Mouse (Mus musculus) stomach, embryonic 15.5 days (tissue): ENCODE measurements around the gene Scn2b. TPM values are rescaled to one million over a fixed set of nuclear protein-coding genes. Genes with fewer than 3 reads are reported as not detected.

Experiments
- ATAC-seq: fragments of 200-750 bp; cut with Nextera tagmentation; 2 replicates; pipeline ENCODE4 v1.8.0; 2017; ENCODE audit warnings: low read depth, moderate number of reproducible peaks, moderate TSS enrichment; ENCODE audit not compliant: insufficient read depth, low FRiP score
- H3K27ac ChIP-seq: fragments of 300-500 bp; sonication (generic); 2 replicates; pipeline ENCODE4 v1.5.1; 2015; ENCODE audit warnings: mild to moderate bottlenecking, inconsistent platforms
- H3K27me3 ChIP-seq: fragments of 300-500 bp; sonication (generic); replicated peaks from 2 replicates; pipeline ENCODE4 v1.6.1; 2015; ENCODE audit warnings: inconsistent platforms
- H3K36me3 ChIP-seq: fragments of 300-500 bp; sonication (generic); 2 replicates; pipeline ENCODE4 v1.6.1; 2015; ENCODE audit warnings: inconsistent platforms
- H3K4me1 ChIP-seq: fragments of 300-500 bp; sonication (generic); 2 replicates; pipeline ENCODE4 v1.6.1; 2015; ENCODE audit warnings: inconsistent platforms
- H3K4me2 ChIP-seq: fragments of 300-500 bp; sonication (generic); 2 replicates; pipeline ENCODE4 v1.6.1; 2015; ENCODE audit warnings: mild to moderate bottlenecking, inconsistent platforms
- H3K4me3 ChIP-seq: fragments of 300-500 bp; sonication (generic); replicated peaks from 2 replicates; pipeline ENCODE4 v1.5.1; 2015; ENCODE audit warnings: inconsistent platforms
- H3K9ac ChIP-seq: fragments of 300-500 bp; sonication (generic); 2 replicates; pipeline ENCODE4 v1.6.1; 2015; ENCODE audit warnings: inconsistent platforms
- H3K9me3 ChIP-seq: fragments of 300-500 bp; sonication (generic); 2 replicates; pipeline ENCODE4 v1.6.1; 2016; ENCODE audit warnings: inconsistent platforms
- WGBS: fragments of 180-500 bp; shearing (Covaris S2); methylation state at CpG from one replicate; pipeline ENCODE4 v1.1.7; 2015; 5-methylcytosine and 5-hydroxymethylcytosine counted together
- polyA plus RNA-seq: library from polyadenylated mRNA; unstranded; fragments of >200 nt; fragmentation: Nextera tagmentation; extraction: Ambion mirVana; gene quantifications from 2 replicates; pipeline ENCODE4 v1.2.1, GENCODE M21; 2015

The Scn2b gene
- polyA plus RNA-seq, 1 experiment from 2014 or later: 4.2 TPM

DNA sequence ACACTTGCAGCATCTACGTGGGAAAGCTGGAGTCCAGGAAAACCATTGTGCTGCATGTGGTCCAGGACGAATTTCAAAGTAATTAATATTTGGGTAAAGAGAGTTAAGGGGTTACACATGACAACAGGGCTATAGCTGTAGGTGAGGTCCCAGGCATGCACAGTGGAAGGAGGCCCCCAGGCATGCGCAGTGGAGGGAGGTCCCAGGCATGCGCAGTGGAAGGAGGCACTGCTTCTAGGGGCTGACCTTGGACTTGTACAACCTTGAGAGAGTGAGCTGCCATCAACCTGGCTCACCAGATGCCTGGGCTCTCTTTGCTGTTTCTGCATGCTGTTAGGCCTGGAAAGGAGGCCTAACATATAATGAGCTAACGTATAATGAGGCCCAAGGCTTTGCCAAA, 19.7 kb upstream of the Scn2b start:
- H3K4me1 ChIP-seq: no peaks in the 10 kb centered on the region
- H3K36me3 ChIP-seq: no peaks in the 10 kb centered on the region
- H3K4me2 ChIP-seq: no peak overlapping the region
- H3K4me3 ChIP-seq: no peak overlapping the region
- 80% methylated on average over 5 of the region's 5 CpGs for WGBS
- no peaks in the 10 kb centered on the region for H3K9me3 ChIP-seq
- ATAC-seq: no peak
- no peaks in the 10 kb centered on the region for H3K27me3 ChIP-seq
- H3K9ac ChIP-seq: no peak overlapping the region
- no peak overlapping the region for H3K27ac ChIP-seq

DNA sequence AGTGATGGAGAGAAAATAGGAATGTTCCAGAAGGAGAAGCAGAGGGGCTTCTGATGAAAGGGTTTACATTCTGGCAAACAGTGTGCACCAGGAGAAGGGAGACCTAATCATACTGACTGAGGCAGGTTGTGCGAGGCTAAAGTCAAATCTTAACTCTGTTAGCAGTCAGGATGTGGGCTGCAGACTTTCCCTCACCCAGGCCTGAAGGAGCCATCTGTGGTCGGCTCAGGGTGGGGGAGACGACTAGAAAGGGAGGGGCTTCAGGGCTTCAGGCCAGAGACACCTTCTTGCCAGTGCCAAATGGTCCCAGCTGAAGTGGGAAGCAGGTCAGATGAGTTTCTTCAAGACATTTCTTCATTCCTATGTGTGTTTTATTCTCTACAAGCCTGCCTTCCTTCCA, 19.2 kb upstream of the Scn2b start:
- Histone ChIP-seq H3K36me3 (no peaks in the 10 kb centered on the region), H3K4me3 (no peak overlapping the region), H3K27me3 (no peaks in the 10 kb centered on the region), H3K4me1 (no peaks in the 10 kb centered on the region), H3K9me3 (no peaks in the 10 kb centered on the region), H3K4me2 (no peak overlapping the region), H3K9ac (no peak overlapping the region), H3K27ac (no peak overlapping the region)
- 33% methylated on average over 3 of the region's 3 CpGs for WGBS
- no peak for ATAC-seq

DNA sequence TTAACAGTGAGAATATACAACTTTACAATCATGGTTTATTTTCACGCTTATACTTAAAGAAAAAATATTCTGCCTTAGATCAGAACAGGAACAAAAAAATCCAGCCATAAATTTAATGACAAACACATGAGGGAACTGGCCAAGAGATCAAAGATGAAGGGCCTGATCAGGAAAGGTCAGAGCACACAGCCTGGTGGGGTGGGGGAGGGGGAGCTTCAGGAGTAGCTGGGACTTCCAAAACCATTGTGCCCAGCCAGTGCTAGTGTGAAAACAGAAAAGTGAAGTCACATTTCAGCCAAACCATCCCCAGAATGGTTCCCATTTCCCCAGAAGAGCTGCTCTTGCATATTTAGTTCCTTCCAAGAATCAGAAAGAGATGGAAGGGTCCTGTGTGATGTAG, 15.1 kb upstream of the Scn2b start:
- WGBS: 86% methylated on average over 1 of the region's 1 CpGs
- H3K9ac ChIP-seq: no peak overlapping the region
- H3K36me3 ChIP-seq: no peaks in the 10 kb centered on the region
- H3K4me3 ChIP-seq: no peak overlapping the region
- H3K9me3 ChIP-seq: no peaks in the 10 kb centered on the region
- no peaks in the 10 kb centered on the region for H3K4me1 ChIP-seq
- H3K27me3 ChIP-seq: no peaks in the 10 kb centered on the region
- peak overlapping the region; percentile 57; the same call in 1 of the 2 replicates for H3K27ac ChIP-seq
- no peak overlapping the region for H3K4me2 ChIP-seq
- no peak for ATAC-seq

DNA sequence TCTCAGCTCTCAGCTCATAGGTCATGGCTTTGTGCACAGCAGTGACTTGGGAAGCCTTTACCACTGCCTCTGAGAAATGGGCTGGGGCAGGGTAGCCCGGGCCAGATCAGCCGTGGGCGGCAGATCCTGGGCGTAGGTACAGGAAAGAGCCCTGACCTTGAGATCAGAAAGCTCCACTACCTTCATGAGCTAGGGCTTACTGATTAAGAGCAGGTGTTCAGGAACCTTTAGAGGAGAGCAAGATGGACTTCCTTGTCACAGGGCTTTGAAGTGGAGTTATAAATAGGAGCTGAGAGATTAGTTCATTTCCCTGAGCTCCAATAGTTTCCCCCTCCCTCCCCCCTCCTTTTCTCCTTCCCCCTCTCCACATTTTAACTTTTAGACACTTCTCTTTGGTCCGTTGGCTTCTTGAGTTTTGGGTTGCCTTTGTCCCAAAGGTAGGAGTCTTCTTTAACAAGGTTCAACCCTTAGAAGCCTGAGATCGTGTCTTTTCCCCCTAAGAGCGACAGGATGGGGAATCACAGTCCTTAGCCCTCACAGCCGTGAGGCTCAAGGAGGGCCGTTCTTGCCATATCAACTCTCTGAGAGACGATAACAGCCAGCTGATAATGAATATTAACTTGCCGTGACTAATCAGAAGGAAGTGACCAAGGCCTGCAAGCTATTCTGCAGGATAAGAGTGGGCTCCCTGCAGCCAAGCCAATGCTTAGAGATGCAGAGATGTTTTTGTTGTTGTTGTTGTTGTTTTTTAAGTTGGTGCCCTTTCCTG, 14.2 kb upstream of the Scn2b start:
- H3K4me3 ChIP-seq: no peak overlapping the region
- ATAC-seq: peak; percentile 82

DNA sequence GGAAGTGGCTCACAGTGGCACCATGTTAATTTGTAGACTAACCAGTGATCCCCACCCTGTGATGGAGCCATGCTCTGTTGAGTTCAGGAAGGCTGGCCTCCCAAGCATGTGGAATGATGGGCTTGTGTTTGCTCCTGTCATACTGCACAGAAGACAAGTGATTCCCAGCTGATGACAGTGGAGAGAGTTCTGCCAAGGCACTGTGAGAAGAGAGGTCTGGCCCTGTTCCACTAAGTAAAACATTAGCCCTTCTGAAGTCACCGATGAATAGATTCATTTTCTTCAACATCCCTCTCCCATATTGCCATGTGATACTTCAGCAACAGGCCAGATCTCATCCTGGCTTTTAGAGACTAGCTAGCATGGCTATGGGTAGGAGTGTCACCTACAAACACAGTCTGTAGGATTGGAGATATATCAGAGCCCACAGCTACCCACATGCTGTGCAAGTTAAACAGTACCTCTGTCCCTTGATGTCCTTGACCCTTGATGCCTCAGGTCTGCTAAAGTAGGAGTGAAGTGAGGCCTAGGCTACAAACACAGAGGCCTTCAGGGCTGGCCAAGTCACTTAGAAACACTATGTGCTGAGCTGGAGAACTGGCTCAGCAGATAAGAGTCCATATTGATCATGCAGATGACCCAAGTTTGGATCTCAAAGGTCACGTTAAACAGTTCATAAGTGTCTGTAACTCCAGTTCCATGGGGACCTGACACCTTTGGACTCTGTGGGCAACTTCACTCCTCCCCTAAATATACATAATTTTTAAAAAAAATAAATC, 11.8 kb upstream of the Scn2b start:
- no peak overlapping the region for H3K4me3 ChIP-seq
- 76% methylated on average over 2 of the region's 2 CpGs for WGBS
- no peak overlapping the region for H3K9ac ChIP-seq
- no peaks in the 10 kb centered on the region for H3K36me3 ChIP-seq
- H3K4me1 ChIP-seq: no peaks in the 10 kb centered on the region
- no peaks in the 10 kb centered on the region for H3K27me3 ChIP-seq
- ATAC-seq: no peak
- H3K4me2 ChIP-seq: no peak overlapping the region
- no peak overlapping the region for H3K27ac ChIP-seq
- no peaks in the 10 kb centered on the region for H3K9me3 ChIP-seq

More for the DNA sequence above, 14.2 kb upstream of the Scn2b start:
- H3K36me3 ChIP-seq: no peaks in the 10 kb centered on the region
- H3K27me3 ChIP-seq: no peaks in the 10 kb centered on the region
- no peaks in the 10 kb centered on the region for H3K4me1 ChIP-seq
- peak overlapping the region; percentile 57 for H3K27ac ChIP-seq
- no peaks in the 10 kb centered on the region for H3K9me3 ChIP-seq
- no peak overlapping the region for H3K4me2 ChIP-seq
- 54% methylated on average over 11 of the region's 11 CpGs for WGBS
- no peak overlapping the region for H3K9ac ChIP-seq

DNA sequence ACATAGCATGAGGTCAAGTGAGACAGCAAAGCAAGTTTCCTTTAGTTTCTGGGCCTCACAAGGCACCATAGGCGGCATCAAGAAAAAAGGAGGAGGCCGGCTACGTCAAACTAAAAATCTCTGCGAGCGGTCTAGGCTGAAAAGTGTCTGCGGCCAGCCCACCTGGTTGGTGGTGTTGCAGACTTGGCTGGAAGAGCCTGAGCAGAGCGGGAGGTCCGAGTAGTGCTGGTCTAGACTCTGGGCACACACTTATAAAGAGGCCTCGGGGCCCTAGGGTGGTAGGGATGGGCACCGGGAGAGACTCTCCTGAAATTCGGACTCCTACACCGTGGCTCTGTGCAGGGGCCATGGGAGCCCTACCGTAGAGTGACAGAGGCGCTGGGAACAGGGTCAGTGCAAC, 1.9 kb upstream of the Scn2b start:
- Histone ChIP-seq H3K9ac (no peak overlapping the region), H3K27me3 (no peaks in the 10 kb centered on the region), H3K4me2 (peak overlapping the region; percentile 54), H3K4me3 (peak overlapping the region; percentile 37), H3K9me3 (no peaks in the 10 kb centered on the region), H3K4me1 (0 out of 2 replicates have a peak, but pooled peaks cover 6% of the 10 kb centered on the region), H3K27ac (no peak overlapping the region), H3K36me3 (no peaks in the 10 kb centered on the region)
- peak; percentile 76 for ATAC-seq
- WGBS: 5% methylated on average over 14 of the region's 14 CpGs

DNA sequence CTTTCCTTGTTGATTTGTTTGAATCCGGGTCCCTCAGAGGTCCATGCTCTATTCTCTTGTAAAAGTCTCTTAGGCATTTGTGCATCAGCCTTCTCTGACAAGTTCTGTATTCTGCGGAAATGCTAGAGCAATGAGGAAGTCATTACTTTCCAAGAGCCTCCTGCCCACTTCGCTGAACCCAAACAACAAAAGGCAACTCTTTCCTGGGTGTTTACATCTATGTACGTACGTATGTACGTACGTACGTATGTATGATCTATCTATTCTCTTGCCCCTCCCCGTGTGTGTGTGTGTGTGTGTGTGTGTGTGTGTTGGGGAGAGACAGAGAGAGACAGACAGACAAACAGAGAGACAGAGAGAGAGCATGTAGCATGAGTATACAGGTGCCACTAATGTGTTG, 763 bp upstream of the Scn2b start:
- no peak for ATAC-seq
- no peak overlapping the region for H3K4me2 ChIP-seq
- H3K9ac ChIP-seq: no peak overlapping the region
- H3K27ac ChIP-seq: no peak overlapping the region
- 49% methylated on average over 9 of the region's 9 CpGs for WGBS
- no peaks in the 10 kb centered on the region for H3K36me3 ChIP-seq
- H3K9me3 ChIP-seq: no peaks in the 10 kb centered on the region
- no peak overlapping the region for H3K4me3 ChIP-seq
- peaks cover 6% of the 10 kb centered on the region for H3K4me1 ChIP-seq
- H3K27me3 ChIP-seq: no peaks in the 10 kb centered on the region

DNA sequence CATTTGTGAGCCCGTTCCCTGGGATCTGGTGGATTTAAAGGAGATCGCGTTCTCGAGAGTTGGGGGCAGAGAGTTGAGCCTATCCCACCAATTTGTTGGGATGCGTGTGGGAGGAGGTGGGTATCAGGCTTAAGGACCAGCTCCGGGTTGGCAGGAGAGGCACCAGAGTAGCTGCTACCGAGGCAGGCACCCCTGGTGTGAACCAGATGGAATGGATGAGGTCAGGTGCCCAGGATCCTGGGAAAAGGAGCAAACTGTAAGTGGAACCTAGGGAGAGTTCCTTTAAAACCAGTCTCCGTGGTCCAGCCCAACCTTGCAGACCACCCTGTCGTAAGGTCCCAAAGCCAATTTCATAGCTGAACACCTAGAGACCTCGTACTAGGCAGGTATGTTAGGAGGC, 970 bp downstream of the Scn2b start:
- no peaks in the 10 kb centered on the region for H3K27me3 ChIP-seq
- H3K9me3 ChIP-seq: no peaks in the 10 kb centered on the region
- 20% methylated on average over 10 of the region's 10 CpGs for WGBS
- no peak overlapping the region for H3K9ac ChIP-seq
- peak overlapping the region; percentile 60 for H3K4me2 ChIP-seq
- no peak for ATAC-seq
- peak overlapping the region; percentile 55 for H3K4me3 ChIP-seq
- H3K4me1 ChIP-seq: peaks cover 15% of the 10 kb centered on the region
- H3K27ac ChIP-seq: no peak overlapping the region
- no peaks in the 10 kb centered on the region for H3K36me3 ChIP-seq

DNA sequence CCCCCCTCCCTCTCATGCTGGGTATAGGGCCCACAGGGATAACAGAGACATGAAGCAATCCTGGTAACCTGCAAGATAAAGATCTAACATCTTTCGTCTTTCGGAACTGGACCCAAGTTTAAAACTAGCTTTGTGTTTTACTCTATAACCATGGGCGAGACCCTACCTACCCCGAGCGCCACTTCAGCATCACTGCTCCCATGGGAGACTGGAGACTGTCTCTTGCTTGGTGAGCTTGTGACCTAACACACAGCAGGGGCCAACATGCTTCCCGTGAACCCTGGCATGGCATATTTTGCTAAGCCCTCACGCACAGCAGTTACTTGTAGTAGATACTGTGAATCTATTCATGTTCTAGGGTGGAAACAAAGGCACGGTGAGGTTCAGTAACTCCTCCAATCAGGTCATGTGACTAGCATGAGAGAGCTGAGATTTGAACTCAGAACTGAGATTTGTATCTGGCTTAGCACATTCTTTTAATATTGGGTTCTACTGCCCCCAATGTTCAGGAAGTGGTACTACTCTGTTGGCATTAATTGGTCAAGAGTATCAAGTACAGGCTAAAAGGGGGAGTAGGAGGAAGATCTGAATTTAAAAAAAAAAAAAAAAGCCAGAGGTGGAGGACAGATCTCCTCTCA, 1.9 kb downstream of the Scn2b start:
- Histone ChIP-seq H3K27me3 (no peaks in the 10 kb centered on the region), H3K4me3 (no peak overlapping the region), H3K9ac (no peak overlapping the region), H3K36me3 (no peaks in the 10 kb centered on the region), H3K9me3 (no peaks in the 10 kb centered on the region), H3K4me1 (peaks cover 15% of the 10 kb centered on the region), H3K27ac (no peak overlapping the region), H3K4me2 (no peak overlapping the region)
- WGBS: 95% methylated on average over 8 of the region's 8 CpGs
- no peak for ATAC-seq

DNA sequence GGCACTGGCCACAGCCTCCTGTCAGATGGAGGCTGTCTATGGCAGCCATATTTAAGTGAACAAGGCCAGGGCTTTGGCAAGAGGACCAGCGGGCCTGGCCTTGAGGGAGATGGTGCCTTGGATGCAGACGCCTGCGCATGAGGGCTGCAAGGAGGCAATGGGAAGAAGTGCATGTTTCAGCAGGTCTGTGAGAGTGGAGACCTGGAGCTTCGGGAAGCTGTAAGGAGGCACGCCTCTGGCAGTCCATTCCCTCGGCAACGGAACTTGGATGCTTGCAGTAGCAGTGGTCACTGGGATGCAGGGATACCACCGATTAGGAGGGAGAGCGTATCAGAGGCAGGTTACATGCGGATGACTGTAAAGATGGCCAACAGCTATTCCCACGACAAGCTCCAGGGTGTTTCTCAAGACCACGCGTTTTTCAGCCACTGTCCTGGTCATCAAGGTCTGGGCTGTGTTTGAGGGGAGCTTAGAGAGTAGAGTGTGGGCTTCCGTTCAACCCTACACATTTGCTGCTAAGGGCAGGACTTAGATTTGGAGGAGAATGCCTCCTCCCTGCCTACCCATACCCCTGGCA, 2.5 kb downstream of the Scn2b start:
- Histone ChIP-seq H3K4me2 (no peak overlapping the region), H3K27me3 (no peaks in the 10 kb centered on the region), H3K4me3 (no peak overlapping the region), H3K9me3 (no peaks in the 10 kb centered on the region), H3K36me3 (no peaks in the 10 kb centered on the region), H3K27ac (no peak overlapping the region), H3K4me1 (peaks cover 15% of the 10 kb centered on the region), H3K9ac (no peak overlapping the region)
- 88% methylated on average over 14 of the region's 14 CpGs for WGBS
- ATAC-seq: no peak

DNA sequence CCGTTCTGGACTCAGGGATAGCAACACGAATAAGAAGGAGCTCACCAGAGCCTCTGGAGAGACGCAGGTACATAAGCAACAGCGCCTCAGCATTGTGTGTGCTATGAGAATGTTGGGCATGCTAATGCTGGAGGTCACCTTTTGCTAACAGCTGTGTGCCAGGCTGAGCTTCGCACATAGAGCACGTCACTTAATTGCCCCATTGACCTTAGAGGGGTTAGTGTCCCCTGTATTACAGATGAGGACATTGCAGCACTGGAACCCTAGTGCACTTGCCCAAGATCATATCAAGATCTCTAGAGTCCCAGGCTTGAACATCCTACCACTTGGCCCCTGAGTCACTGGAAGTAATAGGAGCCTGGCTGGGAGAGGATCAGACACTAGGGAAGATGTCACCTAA, 3.0 kb downstream of the Scn2b start:
- no peak for ATAC-seq
- 0 out of 2 replicates have a peak, but pooled peaks cover 2% of the 10 kb centered on the region for H3K36me3 ChIP-seq
- 82% methylated on average over 6 of the region's 6 CpGs for WGBS
- H3K4me1 ChIP-seq: peaks cover 15% of the 10 kb centered on the region
- no peaks in the 10 kb centered on the region for H3K9me3 ChIP-seq
- H3K9ac ChIP-seq: no peak overlapping the region
- no peaks in the 10 kb centered on the region for H3K27me3 ChIP-seq
- no peak overlapping the region for H3K4me2 ChIP-seq
- no peak overlapping the region for H3K4me3 ChIP-seq
- no peak overlapping the region for H3K27ac ChIP-seq

DNA sequence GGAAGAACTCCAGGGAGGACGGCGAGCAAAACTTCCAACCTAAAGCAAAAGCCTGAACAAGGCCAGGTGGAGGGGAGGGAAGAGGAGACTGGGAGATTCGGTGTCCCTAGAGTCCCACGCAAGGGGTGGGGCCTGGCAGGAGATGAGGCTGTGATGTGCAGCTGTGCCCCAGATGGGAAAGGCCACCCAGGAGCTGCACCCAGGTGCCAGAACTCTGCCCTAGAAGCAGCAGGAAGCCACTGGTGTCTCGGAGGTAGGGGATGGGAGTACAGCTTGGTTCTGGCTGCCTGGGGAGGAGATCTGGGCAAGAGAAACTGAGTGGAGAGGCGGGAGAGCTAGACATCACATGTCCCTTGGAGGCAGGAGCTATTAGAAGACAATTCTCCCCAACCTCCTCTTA, 3.4 kb downstream of the Scn2b start:
- Histone ChIP-seq H3K4me1 (peaks cover 15% of the 10 kb centered on the region), H3K36me3 (0 out of 2 replicates have a peak, but pooled peaks cover 3% of the 10 kb centered on the region), H3K4me3 (no peak overlapping the region), H3K27me3 (no peaks in the 10 kb centered on the region), H3K4me2 (no peak overlapping the region), H3K9me3 (no peaks in the 10 kb centered on the region), H3K27ac (no peak overlapping the region), H3K9ac (no peak overlapping the region)
- 69% methylated on average over 6 of the region's 6 CpGs for WGBS
- no peak for ATAC-seq
